Mouse (Mus musculus) cerebellum, adult (tissue): ENCODE results near the gene Crcp.

Experiments used
- ATAC-seq: cut with Nextera tagmentation; 2 replicates; pipeline ENCODE4 v1.9.2; 2017; ENCODE audit warnings: mild to moderate bottlenecking, moderate library complexity, mixed read lengths; ENCODE audit not compliant: insufficient number of reproducible peaks, low FRiP score, low TSS enrichment

The Crcp gene

DNA sequence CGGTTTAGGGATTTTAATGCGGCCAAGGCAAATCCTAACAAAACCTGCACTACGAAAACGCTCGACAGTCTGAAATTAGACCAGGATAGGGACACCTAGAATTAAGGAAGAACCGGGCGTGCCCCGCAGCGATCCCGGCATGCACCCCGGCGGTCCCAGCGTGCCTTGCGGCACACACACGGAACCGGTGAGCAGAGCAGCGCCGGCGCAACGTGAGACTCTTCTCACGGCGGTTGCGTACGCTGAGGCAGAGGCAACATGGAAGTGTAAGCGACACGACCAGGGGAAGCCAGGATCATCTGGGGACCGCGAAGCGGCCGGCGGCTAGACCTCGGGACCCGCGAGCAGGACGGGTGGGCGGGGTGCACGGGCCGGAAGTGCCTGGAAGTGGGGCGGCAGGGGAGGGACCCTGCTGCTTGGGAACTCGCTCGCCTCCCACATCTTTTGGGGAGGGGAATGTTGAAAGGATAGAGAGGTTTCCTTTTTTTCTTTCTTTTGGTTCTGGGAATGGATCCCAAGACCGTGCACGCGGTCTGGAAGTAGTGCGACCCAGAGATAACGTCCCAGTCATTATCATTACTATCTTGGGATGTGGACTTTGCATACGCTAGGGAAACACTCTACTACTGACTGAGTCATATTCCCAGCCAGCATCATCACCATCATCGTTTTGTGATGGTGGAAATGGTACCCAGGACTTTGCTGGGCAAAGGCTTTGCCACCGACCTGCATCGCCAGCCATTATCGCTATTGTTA is at the start of gene Crcp, which contains the start of gene Asl:
Gene Crcp, plus strand, starts transcription at position 149 of the 756 bp plus-strand sequence.
Gene Asl, minus strand, starts transcription at position 106 of the 756 bp plus-strand sequence.
- peak; percentile 88; the same call in 1 of the 2 replicates for ATAC-seq

DNA sequence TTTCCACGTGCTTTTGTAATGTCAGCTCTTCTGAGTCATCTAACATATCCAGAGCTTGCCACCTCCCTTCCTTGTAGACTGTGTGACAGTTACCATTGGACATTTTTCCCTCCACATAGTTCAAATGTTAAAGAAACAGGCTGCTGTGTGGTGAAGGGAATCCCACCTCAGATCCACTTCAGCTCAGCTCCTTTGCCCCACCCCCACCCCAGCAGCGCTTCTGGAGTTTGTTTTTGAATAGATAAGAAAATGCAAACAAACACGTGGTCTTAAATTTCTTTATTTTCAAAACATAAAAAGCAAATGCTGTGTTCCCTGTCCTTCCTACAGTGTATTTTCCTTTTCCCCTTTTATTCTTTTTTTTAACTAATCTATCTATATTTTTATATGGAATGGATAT is 48.9 kb upstream of the Crcp start:
- no peak for ATAC-seq

DNA sequence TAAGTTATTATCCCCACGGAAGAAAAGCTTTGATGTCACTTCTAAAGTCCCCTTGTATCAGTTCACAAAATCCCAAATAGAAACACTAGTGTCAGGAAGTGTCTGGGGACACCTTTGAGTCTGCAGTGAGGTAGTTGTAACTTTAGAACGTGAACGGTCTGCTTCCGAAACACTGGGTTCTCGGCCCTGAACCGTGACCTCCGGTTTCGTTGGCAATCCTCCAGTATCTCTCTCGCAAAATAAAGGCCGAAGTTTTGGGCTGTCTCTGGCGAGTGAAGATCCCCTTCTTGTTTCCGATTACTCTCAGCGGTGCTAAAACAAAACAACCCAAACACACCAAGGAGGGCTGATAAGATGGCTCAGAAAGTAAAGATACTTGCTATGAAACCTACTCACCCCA is 39.7 kb upstream of the Crcp start:
- no peak for ATAC-seq

DNA sequence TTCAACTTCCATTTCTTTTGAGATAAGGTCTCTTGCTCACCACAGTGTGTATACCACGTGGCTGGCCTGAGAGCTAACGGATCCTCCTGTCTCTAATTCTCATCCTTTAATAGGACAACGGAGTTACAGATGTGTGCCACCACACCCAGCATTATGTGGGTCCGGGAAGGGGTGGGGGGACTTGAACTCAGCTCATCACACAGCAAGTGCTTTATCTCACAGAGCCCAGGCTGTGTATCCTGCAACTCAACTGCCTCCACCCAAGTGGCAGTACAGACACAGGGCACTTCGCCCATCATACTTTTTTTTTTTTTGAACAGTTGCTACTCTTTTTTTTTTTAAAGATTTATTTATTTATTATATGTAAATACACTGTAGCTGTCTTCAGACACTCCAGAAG is 37.2 kb upstream of the Crcp start:
- ATAC-seq, result no peak

DNA sequence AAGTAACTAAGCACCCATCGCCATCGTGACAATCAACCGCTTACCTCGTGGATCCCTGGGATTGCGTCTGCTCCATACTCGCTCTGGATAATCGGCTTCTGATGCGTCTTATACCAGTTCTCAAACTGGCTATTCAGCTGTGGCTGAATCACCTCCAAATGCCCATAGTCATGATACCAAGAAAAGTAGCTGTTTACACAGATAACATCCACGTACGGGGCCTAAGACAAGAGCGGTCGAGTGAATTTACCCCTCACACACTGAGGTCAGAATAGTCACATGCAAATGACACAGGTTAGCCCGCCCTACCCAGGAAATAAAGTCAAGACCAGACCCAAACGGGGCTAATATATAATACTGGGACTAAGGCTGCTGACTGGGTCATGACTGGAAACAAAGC is 35.7 kb upstream of the Crcp start:
- no peak for ATAC-seq

DNA sequence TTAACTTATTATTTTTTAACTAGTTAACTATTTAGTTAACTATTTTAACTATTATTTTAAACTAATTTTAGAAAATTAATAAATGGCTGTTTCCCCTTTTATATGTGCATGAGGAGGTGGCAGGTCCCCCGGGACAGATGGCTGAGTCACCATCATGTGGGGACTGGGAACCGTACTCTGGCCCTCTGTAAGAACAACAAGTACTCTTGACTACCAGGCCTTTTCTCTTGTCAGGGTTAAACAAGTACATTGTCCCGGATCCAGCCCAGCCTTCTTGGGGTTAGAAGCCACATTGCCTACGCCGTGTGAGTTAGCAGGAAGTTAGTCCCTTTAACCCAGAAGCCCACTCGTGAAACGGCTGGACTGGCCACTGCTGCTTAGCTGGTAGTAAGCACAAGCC is 34.1 kb upstream of the Crcp start:
- no peak for ATAC-seq

DNA sequence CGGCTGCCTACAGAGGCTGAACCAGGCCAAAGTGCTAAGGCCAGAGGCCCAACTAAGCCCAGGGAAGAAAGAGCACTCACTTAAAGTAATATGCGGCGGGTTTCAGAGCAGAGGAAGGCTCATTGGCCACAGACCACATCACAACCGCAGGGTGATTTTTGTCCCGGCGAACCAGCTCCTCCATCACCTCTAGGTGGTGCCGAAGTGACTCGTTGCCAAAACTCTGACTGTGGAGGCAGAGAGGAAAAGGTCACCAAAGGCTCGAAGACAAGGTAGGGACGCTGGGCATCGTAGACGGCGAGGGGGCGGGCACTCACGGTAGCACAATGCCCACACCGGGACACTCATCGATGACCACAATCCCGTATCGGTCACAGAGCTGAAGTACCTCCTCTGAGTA is 31.4 kb upstream of the Crcp start:
- no peak for ATAC-seq

DNA sequence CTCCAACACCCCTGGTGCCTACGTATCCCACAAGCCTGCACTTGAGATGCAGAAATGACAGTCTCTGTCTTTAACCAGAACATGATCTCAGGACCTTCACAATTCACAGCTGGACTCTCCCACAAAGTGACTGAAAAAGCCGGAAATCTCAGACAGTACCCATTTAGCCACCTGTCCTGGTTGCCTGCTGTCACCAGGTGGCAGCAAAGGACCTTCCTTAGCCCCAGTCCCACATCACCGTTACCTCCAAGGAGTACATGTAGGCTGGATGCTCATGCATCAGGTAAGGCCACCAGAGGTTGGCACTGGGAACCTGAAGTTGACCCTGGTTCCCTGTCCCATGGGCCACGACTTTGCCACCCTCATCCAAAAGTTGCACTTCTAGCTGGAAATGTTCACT is 30.0 kb upstream of the Crcp start:
- ATAC-seq, result no peak

DNA sequence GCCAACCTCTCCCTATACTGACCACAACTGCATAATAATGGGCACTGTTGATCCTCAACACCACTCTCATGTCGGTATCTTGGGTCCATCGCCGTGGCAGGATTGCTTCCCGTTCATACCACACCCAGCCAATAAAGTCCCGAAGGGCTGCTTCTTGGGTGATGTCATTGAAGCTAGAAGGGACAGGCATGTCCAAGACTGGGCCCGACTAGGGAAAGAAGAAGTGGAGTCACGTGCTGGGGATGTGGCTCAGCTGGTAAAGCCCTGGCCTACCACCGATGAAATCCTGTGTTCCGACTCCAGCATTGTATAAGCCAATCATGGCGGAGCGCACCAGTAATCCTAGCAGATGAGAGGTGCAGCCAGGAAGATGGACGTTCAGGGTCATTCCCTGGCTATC is 28.4 kb upstream of the Crcp start:
- ATAC-seq, result no peak

DNA sequence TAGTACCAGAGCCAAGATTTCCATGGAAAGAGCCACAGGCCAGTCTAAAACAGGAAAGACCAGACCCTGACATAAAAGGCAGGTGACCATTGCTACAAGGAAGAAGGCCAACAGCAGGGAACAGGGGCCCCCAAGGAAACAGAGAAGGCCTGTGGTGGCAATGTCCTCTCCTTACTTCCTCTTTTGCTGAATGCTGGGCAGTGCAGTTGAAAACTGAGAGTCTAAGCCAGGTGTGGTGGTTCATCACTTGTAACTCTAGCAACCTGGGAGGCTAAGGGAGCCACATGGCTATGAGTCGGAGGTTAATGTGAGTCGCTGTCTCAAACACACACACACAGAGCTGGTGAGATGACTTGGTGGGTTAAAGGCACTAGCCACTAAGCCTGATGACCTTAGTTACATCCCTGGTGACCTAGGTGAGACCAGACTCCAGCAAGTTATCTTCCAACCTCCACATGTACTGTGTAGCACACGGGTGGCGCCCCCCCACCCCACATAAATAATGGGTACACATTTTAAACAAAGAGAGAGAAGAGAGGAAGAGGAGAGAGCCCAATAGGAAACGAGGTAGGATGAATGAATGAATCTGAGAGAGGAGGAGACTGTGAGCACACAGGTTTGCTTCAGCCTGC is 27.6 kb upstream of the Crcp start:
- ATAC-seq, result no peak

DNA sequence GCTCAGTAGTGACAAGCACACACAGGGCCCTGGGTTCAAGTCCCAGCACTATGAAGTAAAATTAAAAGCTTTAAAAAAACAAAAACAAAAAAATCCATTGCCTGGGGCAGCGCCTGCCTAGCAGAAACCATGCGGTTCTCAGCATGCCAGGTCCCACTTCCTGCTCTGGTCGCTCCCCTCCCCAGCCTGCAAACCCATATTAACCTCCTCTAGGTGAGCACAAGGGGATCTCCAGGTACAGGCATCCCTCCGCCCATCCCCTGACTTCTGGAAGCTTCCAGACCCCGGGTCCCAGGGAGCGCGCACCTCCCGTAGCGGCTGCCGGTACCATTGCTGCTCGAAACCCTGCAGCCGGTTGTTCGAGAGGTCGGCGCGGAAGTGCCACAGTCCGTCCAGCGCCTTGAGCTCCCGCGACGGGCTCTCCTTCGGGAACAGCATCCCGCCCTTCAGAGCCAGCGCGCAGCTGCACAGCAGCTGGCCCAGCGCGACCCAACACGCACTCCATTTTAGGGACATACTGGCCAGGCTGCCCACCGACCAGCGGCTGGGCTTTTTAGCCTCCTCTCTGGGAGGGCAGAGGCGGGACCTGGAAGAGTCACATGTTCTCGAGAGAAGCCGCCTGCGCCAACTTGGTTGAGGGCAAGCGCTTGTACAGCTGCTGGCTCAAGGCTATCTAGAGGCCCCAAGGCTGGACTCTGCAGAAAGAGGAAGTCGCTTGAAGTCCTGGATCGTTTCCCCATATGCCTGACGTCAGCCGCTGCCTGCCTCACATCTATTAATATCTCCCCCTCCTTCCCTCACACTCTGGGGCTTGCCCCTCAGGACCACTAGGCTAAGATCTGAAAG is 26.6 kb upstream of the Crcp start, which contains the start of gene Gusb:
Gene Gusb, minus strand, starts transcription at position 749 of the 846 bp plus-strand sequence.
- peak; percentile 78; the same call in 1 of the 2 replicates for ATAC-seq

DNA sequence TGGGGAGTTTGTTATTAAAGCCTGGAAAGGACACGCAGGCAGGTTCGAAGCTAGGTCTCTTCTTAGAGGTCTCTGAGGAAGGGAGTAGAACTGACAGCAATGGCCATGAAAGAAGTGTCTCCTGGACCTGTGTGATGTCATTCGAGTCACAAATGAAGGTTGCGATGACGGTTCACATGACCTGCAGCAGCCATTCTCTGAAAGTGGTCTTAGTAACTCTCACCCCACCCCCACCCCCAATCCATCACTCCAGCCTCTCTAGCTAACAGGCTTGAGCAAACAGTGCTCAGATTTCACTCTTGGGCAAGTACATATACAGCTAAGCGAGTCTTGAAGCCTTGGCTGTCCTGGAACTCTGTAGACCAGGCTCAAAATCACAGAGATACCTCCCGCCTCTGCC is 25.9 kb upstream of the Crcp start:
- ATAC-seq, result no peak

DNA sequence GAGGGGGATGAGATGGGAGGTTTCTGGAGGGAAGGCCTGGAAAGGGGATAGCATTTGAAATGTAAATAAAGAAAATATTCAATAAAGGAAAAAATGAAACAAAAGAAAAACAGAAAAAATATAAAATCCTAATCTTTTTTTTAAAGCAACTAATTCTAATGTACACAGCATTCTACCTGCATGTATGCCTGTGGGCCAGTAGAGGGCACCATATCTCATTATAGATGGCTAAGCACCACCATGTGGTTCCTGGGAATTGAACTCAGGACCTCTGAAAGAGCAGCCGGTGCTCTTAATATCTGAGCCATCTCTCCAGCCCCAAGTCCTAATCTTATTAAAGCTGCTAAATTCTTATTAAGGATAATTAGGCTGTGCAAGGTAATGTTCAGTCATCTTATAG is 21.7 kb upstream of the Crcp start:
- no peak for ATAC-seq

DNA sequence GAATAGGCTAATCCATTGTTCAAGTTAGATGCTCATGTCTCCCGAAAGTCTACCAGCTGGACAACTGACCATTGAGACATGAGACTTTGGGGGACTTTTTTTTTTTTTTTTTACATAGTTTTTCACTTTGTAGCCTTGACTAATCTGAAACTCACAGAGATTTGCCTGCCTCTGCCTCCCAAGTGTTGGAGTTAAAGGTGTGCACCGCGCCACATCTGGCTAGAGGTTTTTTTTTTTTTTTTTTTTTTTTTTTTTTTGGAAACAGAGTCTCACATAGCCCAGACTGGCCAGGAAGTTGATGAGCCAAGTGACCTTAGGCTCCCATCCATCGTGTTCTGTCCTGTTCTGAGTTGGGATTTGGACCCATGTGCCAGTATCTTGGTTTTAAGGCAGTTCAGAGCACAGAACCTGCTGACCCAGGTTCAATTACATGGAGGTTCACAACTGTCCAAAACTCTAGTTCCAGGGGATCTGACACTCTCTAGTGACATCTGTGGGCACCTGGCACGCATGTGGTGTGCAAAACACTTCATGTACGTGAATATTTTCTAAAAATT is 21.0 kb upstream of the Crcp start:
- no peak for ATAC-seq

DNA sequence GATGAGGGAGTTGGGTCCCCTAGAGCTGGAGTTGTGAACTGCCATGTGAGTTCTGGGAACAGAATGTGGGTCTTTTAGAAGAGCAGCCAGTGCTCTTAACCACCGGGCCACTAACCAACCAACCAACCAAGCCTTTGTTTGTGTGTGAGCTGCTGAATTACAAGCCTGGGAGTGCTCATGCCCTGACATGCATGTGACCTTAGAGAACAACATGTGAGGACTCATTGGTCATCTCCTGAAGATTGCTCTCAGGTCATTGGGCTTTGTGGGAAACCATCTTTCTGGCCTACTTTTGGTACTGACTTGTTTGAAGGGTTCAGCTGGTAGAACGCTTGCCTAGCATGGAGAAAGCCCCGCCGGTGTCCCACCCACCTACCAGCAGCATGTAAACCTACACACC is 19.3 kb upstream of the Crcp start:
- ATAC-seq, result no peak

DNA sequence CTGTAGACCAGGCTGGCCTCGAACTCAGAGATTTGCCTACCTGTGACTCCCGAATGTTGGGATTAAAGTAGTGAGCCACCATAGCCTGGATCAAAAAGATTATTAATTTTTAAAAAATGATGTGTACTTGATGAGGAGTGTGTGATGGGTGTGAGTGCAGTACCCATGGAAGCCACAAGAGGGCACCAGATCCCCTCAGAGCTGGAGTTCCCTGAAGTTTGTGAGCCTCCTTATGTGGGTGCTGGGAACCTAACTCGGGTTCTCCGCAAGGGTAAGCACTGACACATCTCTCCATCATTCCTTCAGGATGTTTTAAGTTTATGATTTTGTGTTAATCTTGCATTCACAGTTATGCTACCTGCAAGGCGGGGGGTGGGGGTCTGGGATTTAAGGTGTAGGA is 18.1 kb upstream of the Crcp start:
- ATAC-seq, result no peak

DNA sequence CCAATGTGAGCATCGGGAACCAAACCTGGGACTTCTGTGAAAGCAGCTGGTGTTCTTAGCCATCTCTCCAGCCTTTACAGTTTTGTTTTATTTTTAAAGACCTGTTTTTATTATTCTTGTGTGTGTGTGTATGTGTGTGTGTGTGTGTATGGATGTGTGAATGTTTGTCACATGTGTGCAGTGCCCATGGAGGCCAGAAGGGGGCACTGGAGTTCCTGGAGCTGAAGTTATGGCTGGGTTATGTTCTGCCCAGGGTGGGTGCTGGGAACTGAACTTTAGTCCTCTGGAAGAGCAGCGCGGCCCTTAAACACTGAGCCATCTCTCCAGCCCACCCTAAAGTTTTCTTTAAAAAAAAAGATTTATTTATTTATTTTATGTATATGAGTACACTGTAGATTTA is 14.0 kb upstream of the Crcp start:
- ATAC-seq, result no peak

DNA sequence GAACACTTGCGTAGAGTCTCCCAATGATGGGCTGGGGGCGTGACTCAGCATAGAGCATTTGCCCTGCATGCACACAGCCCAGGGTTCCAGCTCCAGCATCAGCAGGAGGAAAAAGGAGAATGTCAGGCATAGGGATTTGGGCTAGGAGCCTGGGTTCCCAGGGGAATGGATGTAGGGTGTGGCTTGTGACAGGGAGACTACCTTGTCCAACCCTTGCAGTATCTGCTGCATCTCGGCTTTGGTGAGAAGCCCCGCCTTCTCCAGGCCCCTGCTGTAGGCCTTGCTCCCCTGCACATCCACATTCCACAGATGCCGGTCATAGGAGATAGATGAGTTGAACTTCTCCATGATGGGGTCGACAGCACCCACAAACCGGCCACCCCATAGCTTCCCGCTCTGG is 9.6 kb upstream of the Crcp start:
- ATAC-seq, result no peak

DNA sequence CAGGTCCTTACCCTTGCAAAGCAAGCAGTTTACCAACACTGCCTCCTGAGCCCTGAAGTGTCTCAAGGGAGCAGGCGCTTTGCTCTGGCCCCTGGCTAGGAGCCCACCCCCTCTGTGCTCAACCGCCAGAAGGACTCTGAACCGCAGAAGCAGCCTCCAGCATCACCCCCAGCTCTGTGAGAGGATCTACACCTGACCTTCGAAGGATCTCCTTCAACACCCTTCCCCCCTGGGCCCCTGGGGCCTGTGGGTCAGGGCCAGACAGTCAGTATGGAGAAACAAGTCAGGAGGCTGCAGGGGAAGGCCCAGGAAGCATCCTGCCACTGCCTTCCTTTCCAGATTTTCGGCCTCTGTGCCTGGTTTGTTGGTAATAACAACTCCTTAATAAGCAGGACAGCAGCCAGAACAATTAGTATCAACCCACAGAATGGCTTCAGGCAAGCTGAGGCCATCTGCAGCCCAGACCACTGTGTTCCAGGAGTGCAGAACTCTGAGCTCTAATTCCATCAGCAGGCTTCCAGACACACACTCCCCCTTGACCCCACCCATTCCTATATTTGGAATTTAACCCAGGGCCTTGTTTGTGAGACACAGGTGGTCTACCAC is 7.6 kb upstream of the Crcp start:
- no peak for ATAC-seq

DNA sequence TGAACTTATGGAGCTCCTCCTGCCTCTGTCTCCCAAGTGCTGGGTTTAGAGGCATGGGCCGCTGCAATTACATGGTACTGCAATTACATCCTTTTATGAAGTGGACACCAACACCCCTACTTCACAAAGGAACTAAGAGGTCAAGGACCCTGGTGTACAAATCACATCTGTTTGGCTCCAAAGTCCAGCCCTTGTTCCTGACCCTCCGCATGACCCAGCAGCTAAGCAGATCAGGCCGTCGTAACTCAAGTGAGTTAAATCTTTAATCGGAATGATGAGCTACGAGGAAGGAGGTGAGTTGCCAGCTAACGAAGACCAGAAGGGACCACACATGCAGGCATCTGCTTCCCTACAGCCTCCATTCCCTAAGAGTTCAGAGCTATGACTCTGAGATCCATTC is 6.7 kb upstream of the Crcp start:
- no peak for ATAC-seq
